Mouse (Mus musculus) liver, embryonic 13.5 days (tissue): Measurements from ENCODE around the gene Narfl. TPM values are rescaled to one million over a fixed set of nuclear protein-coding genes. Genes with fewer than 3 reads are reported as not detected.

Experiments used
- ATAC-seq: fragments of 200-750 bp; cut with Nextera tagmentation; 2 replicates; pipeline ENCODE4 v1.8.0; 2017; ENCODE audit warnings: low read depth, mild to moderate bottlenecking, moderate number of reproducible peaks, moderate library complexity
- DNase-seq: peaks from one replicate; pipeline ENCODE4 v3.0.0; 2022
- H3K27ac ChIP-seq: fragments of 300-500 bp; sonication (generic); 2 replicates; pipeline ENCODE4 v1.5.1; 2015; ENCODE audit warnings: moderate library complexity, mild to moderate bottlenecking, inconsistent platforms
- H3K27me3 ChIP-seq: fragments of 300-500 bp; sonication (generic); 2 replicates; pipeline ENCODE4 v1.6.1; 2015; ENCODE audit warnings: mild to moderate bottlenecking, inconsistent platforms
- H3K36me3 ChIP-seq: fragments of 300-500 bp; sonication (generic); 2 replicates; pipeline ENCODE4 v1.6.1; 2015; ENCODE audit warnings: mild to moderate bottlenecking, inconsistent platforms
- H3K4me1 ChIP-seq: fragments of 300-500 bp; sonication (generic); replicated peaks from 2 replicates; pipeline ENCODE4 v1.6.1; 2015; ENCODE audit warnings: inconsistent platforms
- H3K4me2 ChIP-seq: fragments of 300-500 bp; sonication (generic); 2 replicates; pipeline ENCODE4 v1.6.1; 2015; ENCODE audit warnings: inconsistent platforms, mild to moderate bottlenecking, moderate library complexity
- H3K4me3 ChIP-seq: fragments of 300-500 bp; sonication (generic); replicated peaks from 2 replicates; pipeline ENCODE4 v1.5.1; 2015; ENCODE audit warnings: mild to moderate bottlenecking, inconsistent platforms
- H3K9ac ChIP-seq: fragments of 300-500 bp; sonication (generic); 2 replicates; pipeline ENCODE4 v1.6.1; 2015; ENCODE audit warnings: mild to moderate bottlenecking, inconsistent platforms
- H3K9me3 ChIP-seq: fragments of 300-500 bp; sonication (generic); replicated peaks from 2 replicates; pipeline ENCODE4 v1.6.1; 2016; ENCODE audit warnings: inconsistent platforms
- WGBS: fragments of 180-500 bp; shearing (Covaris S2); methylation state at CpG from one replicate; pipeline ENCODE4 v1.1.7; 2015; ENCODE audit not compliant: insufficient replicate concordance; 5-methylcytosine and 5-hydroxymethylcytosine counted together
- polyA plus RNA-seq: library from polyadenylated mRNA; unstranded; fragments of >200 nt; fragmentation: Nextera tagmentation; extraction: Ambion mirVana; gene quantifications from 2 replicates; pipeline ENCODE4 v1.2.1, GENCODE M21; 2015

The Narfl gene
- polyA plus RNA-seq, 1 experiment from 2014 or later = 16.4 TPM

GRCm38 (mm10) chr17:25791320-25791842 lies 17.8 kb downstream of the Narfl start:
- no peak for ATAC-seq
- H3K27ac ChIP-seq = peak overlapping the region; percentile 92
- WGBS = 27% methylated on average over 19 of the region's 19 CpGs

GRCm38 (mm10) chr17:25791843-25792527 lies 18.4 kb downstream of the Narfl start:
- Histone ChIP-seq H3K27ac (peak overlapping the region; percentile 92), H3K27me3 (no peaks in the 10 kb centered on the region), H3K9ac (peak overlapping the region; percentile 84), H3K36me3 (peaks cover 30% of the 10 kb centered on the region), H3K4me3 (peak overlapping the region; percentile 89), H3K9me3 (no peaks in the 10 kb centered on the region), H3K4me1 (peaks cover 42% of the 10 kb centered on the region), H3K4me2 (peak overlapping the region; percentile 94)
- WGBS = under 1% methylated on average over 45 of the region's 45 CpGs
- DNase-seq (peak; percentile 74), ATAC-seq (peak; percentile 67)

More at GRCm38 (mm10) chr17:25791320-25791842, 17.8 kb downstream of the Narfl start:
- H3K9me3 ChIP-seq = no peaks in the 10 kb centered on the region
- no peak for DNase-seq
- peak overlapping the region; percentile 89 for H3K4me3 ChIP-seq
- peaks cover 30% of the 10 kb centered on the region for H3K36me3 ChIP-seq
- peak overlapping the region; percentile 94 for H3K4me2 ChIP-seq
- no peaks in the 10 kb centered on the region for H3K27me3 ChIP-seq
- H3K4me1 ChIP-seq = peaks cover 40% of the 10 kb centered on the region
- H3K9ac ChIP-seq = peak overlapping the region; percentile 84

- H3K4me3 ChIP-seq = peak within 1 kb of the TSS; percentile 89
- peaks cover 26% of the 10 kb centered on the region for H3K36me3 ChIP-seq
- H3K27ac ChIP-seq = peak within 1 kb of the TSS; percentile 92
- no peaks in the 10 kb centered on the region for H3K9me3 ChIP-seq
- 1% methylated on average over 14 of the region's 14 CpGs for WGBS
- ATAC-seq = peak; percentile 43; the same call in 1 of the 2 replicates
- peaks cover 48% of the 10 kb centered on the region for H3K4me1 ChIP-seq
- peak within 1 kb of the TSS; percentile 84 for H3K9ac ChIP-seq
- DNase-seq = peak; percentile 38
- peak within 1 kb of the TSS; percentile 94 for H3K4me2 ChIP-seq
- no peaks in the 10 kb centered on the region for H3K27me3 ChIP-seq
Measured at GRCm38 (mm10) chr17:25792615-25793014, 19.0 kb downstream of the Narfl start, which contains the start of gene Fam173a. Gene Fam173a (minus strand): TSS chr17:25792901.

DNA sequence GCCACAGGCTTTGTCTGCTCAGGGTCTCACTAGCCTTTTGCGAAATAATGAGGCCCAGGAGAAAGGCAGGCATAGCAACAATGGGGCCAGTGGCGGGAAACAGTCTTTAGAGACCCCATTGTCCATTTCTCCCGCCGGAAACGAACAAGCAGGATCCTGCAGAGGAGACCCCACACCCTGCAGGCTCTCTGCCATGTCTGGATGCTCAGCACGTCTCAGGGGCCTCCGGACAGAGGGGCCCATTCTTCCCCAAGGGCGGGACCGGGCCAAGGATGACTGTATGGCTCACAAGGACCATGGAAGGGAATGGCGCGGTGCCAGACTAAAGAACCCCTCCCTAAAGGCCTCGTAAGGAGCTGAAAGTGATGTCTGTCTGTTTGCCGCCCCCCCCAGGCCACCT lies 20.6 kb downstream of the Narfl start:
- DNase-seq (no peak), ATAC-seq (no peak)
- H3K36me3 ChIP-seq = peaks cover 13% of the 10 kb centered on the region
- no peak overlapping the region for H3K4me2 ChIP-seq
- H3K9ac ChIP-seq = no peak overlapping the region
- WGBS = 80% methylated on average over 13 of the region's 13 CpGs
- H3K4me1 ChIP-seq = peaks cover 49% of the 10 kb centered on the region
- H3K4me3 ChIP-seq = no peak overlapping the region
- no peaks in the 10 kb centered on the region for H3K9me3 ChIP-seq
- no peaks in the 10 kb centered on the region for H3K27me3 ChIP-seq
- no peak overlapping the region for H3K27ac ChIP-seq

DNA sequence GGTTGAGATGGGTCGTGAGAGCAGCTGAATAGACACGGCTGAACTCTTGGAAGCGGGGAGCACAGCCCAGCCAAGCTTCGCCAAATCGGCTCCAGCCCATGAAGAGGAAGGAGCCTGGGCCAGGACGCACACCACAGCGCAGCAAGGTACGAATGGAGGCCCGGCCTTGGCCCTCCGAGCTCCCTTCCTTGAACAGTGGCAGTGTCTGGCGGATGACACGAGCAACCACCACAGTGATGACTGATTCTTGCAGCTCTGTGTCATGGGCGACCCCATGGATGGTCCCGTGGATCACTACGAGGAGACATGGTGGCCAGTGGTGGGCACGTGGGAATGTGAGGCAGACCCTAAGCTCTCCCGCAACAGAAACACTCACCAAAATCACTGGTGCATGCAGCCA lies 21.4 kb downstream of the Narfl start:
- ATAC-seq (no peak), DNase-seq (no peak)
- Histone ChIP-seq H3K27me3 (no peaks in the 10 kb centered on the region), H3K27ac (no peak overlapping the region), H3K9me3 (no peaks in the 10 kb centered on the region), H3K36me3 (peaks cover 5% of the 10 kb centered on the region), H3K4me3 (no peak overlapping the region), H3K4me2 (peak overlapping the region; percentile 98), H3K4me1 (peaks cover 49% of the 10 kb centered on the region), H3K9ac (no peak overlapping the region)
- 83% methylated on average over 17 of the region's 17 CpGs for WGBS

- H3K36me3 ChIP-seq = peaks cover 1% of the 10 kb centered on the region
- ATAC-seq = no peak
- no peak for DNase-seq
- WGBS = 47% methylated on average over 6 of the region's 6 CpGs
- peak within 1 kb of the TSS; percentile 34 for H3K27ac ChIP-seq
- peaks cover 45% of the 10 kb centered on the region for H3K4me1 ChIP-seq
- H3K4me2 ChIP-seq = peak within 1 kb of the TSS; percentile 98
- H3K4me3 ChIP-seq = peak within 1 kb of the TSS; percentile 83
- no peaks in the 10 kb centered on the region for H3K9me3 ChIP-seq
- H3K27me3 ChIP-seq = no peaks in the 10 kb centered on the region
- peak within 1 kb of the TSS; percentile 80 for H3K9ac ChIP-seq
Measured at GRCm38 (mm10) chr17:25795609-25796092, 22.1 kb downstream of the Narfl start, which contains the start of gene AC134908.4. Gene AC134908.4 (minus strand): TSS chr17:25795659.

DNA sequence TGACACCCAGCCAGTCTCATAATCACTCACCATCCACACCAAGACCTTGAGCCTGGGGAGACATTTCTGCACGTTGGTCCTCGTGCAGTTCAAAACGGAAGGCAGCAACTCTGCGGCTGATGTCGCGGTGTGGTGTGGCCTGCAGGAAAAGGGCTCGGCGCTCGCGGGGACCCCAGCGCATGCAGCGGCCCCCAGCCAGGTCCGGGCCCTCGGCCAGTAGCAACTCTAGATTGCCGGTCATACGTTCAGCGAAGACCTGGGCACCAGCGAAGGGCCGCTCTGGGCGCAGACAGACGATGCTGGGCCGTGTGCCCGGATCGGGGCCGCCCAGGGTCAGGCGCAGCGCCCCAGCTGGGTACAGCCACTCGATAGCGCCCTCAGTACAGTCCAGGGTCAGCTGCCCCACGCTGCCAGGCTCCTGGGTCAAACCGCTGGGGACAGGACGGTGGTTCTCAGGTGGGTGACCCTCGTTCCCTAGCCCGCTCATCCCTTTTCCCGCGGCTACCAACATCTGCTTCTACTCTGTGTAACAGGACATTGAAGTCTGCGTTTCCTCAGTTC lies 22.7 kb downstream of the Narfl start:
- H3K9me3 ChIP-seq = no peaks in the 10 kb centered on the region
- H3K27me3 ChIP-seq = peaks cover 1% of the 10 kb centered on the region; the same call in 1 of the 2 replicates
- no peaks in the 10 kb centered on the region for H3K36me3 ChIP-seq
- DNase-seq (no peak), ATAC-seq (peak; percentile 3)
- H3K9ac ChIP-seq = peak overlapping the region; percentile 80
- H3K4me1 ChIP-seq = peaks cover 38% of the 10 kb centered on the region
- peak overlapping the region; percentile 83 for H3K4me3 ChIP-seq
- peak overlapping the region; percentile 34 for H3K27ac ChIP-seq
- 1% methylated on average over 37 of the region's 37 CpGs for WGBS
- peak overlapping the region; percentile 98 for H3K4me2 ChIP-seq

DNA sequence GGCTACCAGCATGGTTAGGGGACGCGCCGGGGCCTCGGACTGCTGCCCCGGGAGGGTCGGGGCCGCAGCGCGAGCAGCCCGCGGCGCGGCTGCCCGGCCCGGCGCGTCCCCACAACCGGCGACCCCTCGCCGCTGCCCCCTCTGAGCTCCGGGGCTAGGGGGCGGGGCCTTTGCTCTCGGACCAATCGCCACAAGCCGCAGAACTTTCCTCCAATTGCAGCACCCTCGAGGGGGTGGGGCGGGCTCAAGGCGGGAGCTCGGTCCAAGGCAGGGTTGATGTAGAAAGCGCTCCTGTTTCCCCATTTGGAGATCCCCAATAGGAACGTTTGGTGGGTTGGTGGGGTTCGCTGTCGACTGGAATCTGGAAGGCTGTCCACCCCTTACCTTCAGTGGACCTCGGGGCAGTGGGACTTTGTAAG lies 23.4 kb downstream of the Narfl start, which contains the start of gene Metrn:
Metrn (minus strand) TSS at position 186 of the 419 bp plus-strand sequence.
- peak; percentile 78 for ATAC-seq
- Histone ChIP-seq H3K36me3 (no peaks in the 10 kb centered on the region), H3K27me3 (peaks cover 6% of the 10 kb centered on the region; the same call in 1 of the 2 replicates), H3K27ac (peak within 1 kb of the TSS; percentile 34), H3K4me3 (peak within 1 kb of the TSS; percentile 83), H3K9ac (peak within 1 kb of the TSS; percentile 80), H3K4me1 (peaks cover 35% of the 10 kb centered on the region), H3K4me2 (peak within 1 kb of the TSS; percentile 98), H3K9me3 (no peaks in the 10 kb centered on the region)
- DNase-seq = peak; percentile 83
- WGBS = under 1% methylated on average over 35 of the region's 35 CpGs

GRCm38 (mm10) chr17:25801029-25801428 lies 27.5 kb downstream of the Narfl start:
- peaks cover 12% of the 10 kb centered on the region for H3K4me1 ChIP-seq
- no peak overlapping the region for H3K9ac ChIP-seq
- H3K4me2 ChIP-seq = no peak overlapping the region
- peaks cover 34% of the 10 kb centered on the region for H3K27me3 ChIP-seq
- no peaks in the 10 kb centered on the region for H3K36me3 ChIP-seq
- no peak overlapping the region for H3K27ac ChIP-seq
- DNase-seq (peak; percentile 62), ATAC-seq (no peak)
- WGBS = 5% methylated on average over 6 of the region's 6 CpGs
- H3K9me3 ChIP-seq = no peaks in the 10 kb centered on the region
- no peak overlapping the region for H3K4me3 ChIP-seq

DNA sequence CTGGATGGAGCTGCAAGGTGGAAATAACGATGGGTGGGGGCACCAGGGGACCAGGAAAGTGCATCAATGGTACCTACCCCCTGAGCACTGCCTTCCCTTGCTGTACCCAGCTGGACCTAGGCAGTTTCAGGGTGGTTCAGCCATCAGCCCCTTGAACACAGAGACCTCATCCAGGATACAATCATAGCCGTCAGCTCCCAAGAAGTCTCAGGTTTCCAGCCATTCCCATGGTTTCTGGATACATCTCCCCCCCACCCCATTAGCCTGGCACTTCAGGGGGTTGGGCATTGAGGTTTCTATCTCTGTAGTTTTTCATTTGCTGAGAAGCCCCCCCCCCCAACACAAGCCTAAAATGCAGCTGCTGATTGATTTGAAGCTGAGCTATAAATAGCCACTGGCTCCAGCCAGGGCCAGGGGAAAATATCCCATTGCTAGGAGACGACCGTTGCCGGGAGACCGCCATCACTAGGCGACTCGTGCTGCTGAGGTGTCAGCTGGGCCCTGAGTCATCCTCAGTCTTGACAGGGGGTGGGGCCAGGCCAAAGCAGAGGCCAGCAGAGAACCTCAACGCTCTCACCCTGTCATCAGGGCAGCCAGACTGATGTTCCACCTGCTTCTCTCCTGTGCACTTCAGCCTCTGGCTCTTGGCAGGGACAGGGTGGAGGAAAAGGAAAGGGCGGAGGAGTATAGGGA lies 29.4 kb downstream of the Narfl start:
- H3K36me3 ChIP-seq = no peaks in the 10 kb centered on the region
- no peaks in the 10 kb centered on the region for H3K4me1 ChIP-seq
- WGBS = 11% methylated on average over 10 of the region's 10 CpGs
- H3K9me3 ChIP-seq = no peaks in the 10 kb centered on the region
- DNase-seq (no peak), ATAC-seq (no peak)
- no peak overlapping the region for H3K9ac ChIP-seq
- peaks cover 48% of the 10 kb centered on the region for H3K27me3 ChIP-seq
- no peak overlapping the region for H3K4me2 ChIP-seq
- H3K4me3 ChIP-seq = no peak overlapping the region
- H3K27ac ChIP-seq = no peak overlapping the region

DNA sequence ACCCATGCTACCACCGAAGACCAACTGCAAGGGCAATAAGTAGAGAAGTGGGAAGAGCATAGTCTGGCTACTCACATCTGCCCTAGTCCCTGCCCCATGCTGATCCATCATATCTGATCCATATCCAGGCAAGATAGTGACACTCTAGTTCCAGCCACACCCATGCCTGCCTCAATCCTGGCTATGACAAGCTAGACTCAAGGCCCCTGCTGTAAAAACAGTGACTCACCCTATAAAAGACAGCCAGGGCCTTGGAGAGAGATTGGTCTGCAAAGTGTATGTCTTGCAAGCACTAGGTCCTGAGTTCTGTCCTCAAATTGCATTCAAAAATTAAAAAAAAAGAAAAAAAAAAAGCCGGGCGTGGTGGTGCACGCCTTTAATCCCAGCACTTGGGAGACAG lies 32.9 kb downstream of the Narfl start:
- no peak overlapping the region for H3K4me3 ChIP-seq
- H3K9me3 ChIP-seq = no peaks in the 10 kb centered on the region
- H3K36me3 ChIP-seq = no peaks in the 10 kb centered on the region
- no peak overlapping the region for H3K27ac ChIP-seq
- 75% methylated on average over 4 of the region's 4 CpGs for WGBS
- ATAC-seq (no peak), DNase-seq (no peak)
- no peak overlapping the region for H3K4me2 ChIP-seq
- no peak overlapping the region for H3K9ac ChIP-seq
- peaks cover 13% of the 10 kb centered on the region for H3K4me1 ChIP-seq
- H3K27me3 ChIP-seq = peaks cover 80% of the 10 kb centered on the region
